Mouse (Mus musculus) kidney, postnatal 0 days (tissue): ENCODE results near the gene Reps2. TPM values are rescaled to one million over a fixed set of nuclear protein-coding genes. Genes with fewer than 3 reads are reported as not detected.

Experiments
- ATAC-seq: fragments of 200-750 bp; cut with Nextera tagmentation; replicated peaks from 2 replicates; pipeline ENCODE4 v1.8.0; 2017; ENCODE audit warnings: low read depth, moderate number of reproducible peaks, moderate TSS enrichment, moderate library complexity; ENCODE audit not compliant: low FRiP score
- DNase-seq: peaks from one replicate; pipeline ENCODE4 v3.0.0-alpha.2; 2016; ENCODE audit warnings: low spot score
- H3K27ac ChIP-seq: fragments of 300-500 bp; sonication (generic); 2 replicates; pipeline ENCODE4 v1.5.1; 2014; ENCODE audit warnings: mild to moderate bottlenecking
- H3K27me3 ChIP-seq: fragments of 300-500 bp; sonication (generic); 2 replicates; pipeline ENCODE4 v1.6.1; 2014; ENCODE audit warnings: low read length, mixed read lengths; ENCODE audit not compliant: insufficient read depth
- H3K36me3 ChIP-seq: fragments of 300-500 bp; sonication (generic); 2 replicates; pipeline ENCODE4 v1.6.1; 2014; ENCODE audit warnings: low read length, mixed read lengths; ENCODE audit not compliant: insufficient read depth
- H3K4me1 ChIP-seq: fragments of 300-500 bp; sonication (generic); replicated peaks from 2 replicates; pipeline ENCODE4 v1.6.1; 2014; ENCODE audit warnings: antibody characterized with exemption, low read length, mixed read lengths; ENCODE audit not compliant: insufficient read depth
- H3K4me2 ChIP-seq: fragments of 300-500 bp; sonication (generic); 2 replicates; pipeline ENCODE4 v1.6.1; 2014; ENCODE audit warnings: mild to moderate bottlenecking, low read length, moderate library complexity, mixed read lengths
- H3K4me3 ChIP-seq: fragments of 300-500 bp; sonication (generic); replicated peaks from 2 replicates; pipeline ENCODE4 v1.5.1; 2014; ENCODE audit warnings: low read depth, low read length
- H3K9ac ChIP-seq: fragments of 300-500 bp; sonication (generic); 2 replicates; pipeline ENCODE4 v1.6.1; 2014; ENCODE audit warnings: low read depth, low read length
- H3K9me3 ChIP-seq: fragments of 300-500 bp; sonication (generic); replicated peaks from 2 replicates; pipeline ENCODE4 v1.6.1; 2016; ENCODE audit warnings: low read length, inconsistent platforms, mixed read lengths
- CTCF ChIP-seq: IDR thresholded peaks from 2 replicates; pipeline ENCODE4 v1.5.1; 2016; ENCODE audit warnings: antibody characterized with exemption, low read depth, mild to moderate bottlenecking, moderate library complexity
- WGBS: fragments of 180-500 bp; shearing (Covaris S2); extraction: QIAGEN DNeasy Blood & Tissue Kit; methylation state at CpG from one replicate; pipeline ENCODE4 v1.1.7; 2014; 5-methylcytosine and 5-hydroxymethylcytosine counted together
- polyA plus RNA-seq: library from polyadenylated mRNA; unstranded; fragments of >200 nt; fragmentation: Nextera tagmentation; extraction: Ambion mirVana; gene quantifications from 2 replicates; pipeline ENCODE4 v1.2.1, GENCODE M21; 2015

Gene Reps2
- polyA plus RNA-seq, 1 experiment from 2014 or later, result 1.7 TPM

DNA sequence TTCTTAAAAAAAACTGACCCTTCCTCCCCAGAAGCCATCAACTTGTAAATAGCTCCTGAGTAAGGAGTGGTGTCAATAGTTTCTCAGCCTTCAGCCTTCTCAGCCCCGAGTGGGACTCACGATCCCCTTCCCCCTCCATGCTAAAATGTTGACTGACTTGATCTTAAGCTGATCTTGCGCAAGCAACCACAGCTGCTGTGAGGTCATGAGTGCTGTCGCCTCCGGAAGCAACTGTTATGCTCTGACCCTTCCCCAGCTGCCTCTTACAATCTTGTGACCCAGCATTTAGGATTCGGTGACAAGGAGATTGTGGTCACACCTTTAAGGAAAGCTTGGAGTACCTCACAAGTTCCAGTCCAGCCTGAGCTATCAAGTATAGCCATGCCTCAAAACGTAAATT is 10.1 kb upstream of the Reps2 start:
- DNase-seq (no peak), ATAC-seq (no peak)
- Histone ChIP-seq H3K27me3 (no peaks in the 10 kb centered on the region), H3K4me2 (no peak overlapping the region), H3K36me3 (no peaks in the 10 kb centered on the region), H3K9ac (no peak overlapping the region), H3K4me3 (no peak overlapping the region), H3K9me3 (no peaks in the 10 kb centered on the region), H3K4me1 (no peaks in the 10 kb centered on the region), H3K27ac (no peak overlapping the region)
- TF ChIP-seq CTCF, result no peak
- 86% methylated on average over 7 of the region's 7 CpGs for WGBS

DNA sequence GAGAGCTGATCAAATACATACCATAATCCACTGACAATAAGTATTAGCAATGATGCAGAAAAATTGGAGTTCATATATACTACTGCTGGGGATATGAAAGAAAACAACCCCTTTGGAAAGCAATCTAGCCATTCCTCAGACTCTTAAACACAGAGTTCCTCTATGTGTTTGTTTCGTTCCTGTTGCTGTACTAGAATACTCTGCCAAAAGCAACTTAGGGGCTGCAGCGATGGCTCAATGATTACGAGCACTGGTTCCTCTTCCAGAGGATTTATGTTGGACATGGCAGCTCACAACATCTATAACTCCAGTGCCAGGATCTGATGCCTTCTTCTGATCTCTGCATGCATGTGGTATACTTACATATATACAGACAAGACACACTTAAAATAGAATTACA is 9.0 kb upstream of the Reps2 start:
- Histone ChIP-seq H3K27me3 (no peaks in the 10 kb centered on the region), H3K9ac (no peak overlapping the region), H3K4me3 (no peak overlapping the region), H3K4me1 (no peaks in the 10 kb centered on the region), H3K4me2 (no peak overlapping the region), H3K27ac (no peak overlapping the region), H3K36me3 (no peaks in the 10 kb centered on the region), H3K9me3 (no peaks in the 10 kb centered on the region)
- ATAC-seq, result no peak
- no peak for DNase-seq
- no peak for TF ChIP-seq CTCF
- WGBS, result 81% methylated on average over 3 of the region's 3 CpGs

GRCm38 (mm10) chrX:162651125-162651524 is 7.7 kb upstream of the Reps2 start:
- no peaks in the 10 kb centered on the region for H3K4me1 ChIP-seq
- no peaks in the 10 kb centered on the region for H3K9me3 ChIP-seq
- H3K36me3 ChIP-seq, result no peaks in the 10 kb centered on the region
- H3K27ac ChIP-seq, result no peak overlapping the region
- no peak overlapping the region for H3K4me3 ChIP-seq
- no peak overlapping the region for H3K4me2 ChIP-seq
- DNase-seq (no peak), ATAC-seq (no peak)
- no peak overlapping the region for H3K9ac ChIP-seq
- H3K27me3 ChIP-seq, result no peaks in the 10 kb centered on the region
- TF ChIP-seq CTCF, result no peak

GRCm38 (mm10) chrX:162643789-162644092 is 292 bp upstream of the Reps2 start:
- peak overlapping the region; percentile 49 for H3K9ac ChIP-seq
- H3K36me3 ChIP-seq, result no peaks in the 10 kb centered on the region
- no peaks in the 10 kb centered on the region for H3K4me1 ChIP-seq
- no peak for ATAC-seq
- TF ChIP-seq CTCF, result no peak
- peak overlapping the region; percentile 46 for H3K4me3 ChIP-seq
- H3K9me3 ChIP-seq, result no peaks in the 10 kb centered on the region
- WGBS, result 26% methylated on average over 4 of the region's 4 CpGs
- peak overlapping the region; percentile 75 for H3K4me2 ChIP-seq
- H3K27me3 ChIP-seq, result no peaks in the 10 kb centered on the region
- DNase-seq, result no peak
- no peak overlapping the region for H3K27ac ChIP-seq

DNA sequence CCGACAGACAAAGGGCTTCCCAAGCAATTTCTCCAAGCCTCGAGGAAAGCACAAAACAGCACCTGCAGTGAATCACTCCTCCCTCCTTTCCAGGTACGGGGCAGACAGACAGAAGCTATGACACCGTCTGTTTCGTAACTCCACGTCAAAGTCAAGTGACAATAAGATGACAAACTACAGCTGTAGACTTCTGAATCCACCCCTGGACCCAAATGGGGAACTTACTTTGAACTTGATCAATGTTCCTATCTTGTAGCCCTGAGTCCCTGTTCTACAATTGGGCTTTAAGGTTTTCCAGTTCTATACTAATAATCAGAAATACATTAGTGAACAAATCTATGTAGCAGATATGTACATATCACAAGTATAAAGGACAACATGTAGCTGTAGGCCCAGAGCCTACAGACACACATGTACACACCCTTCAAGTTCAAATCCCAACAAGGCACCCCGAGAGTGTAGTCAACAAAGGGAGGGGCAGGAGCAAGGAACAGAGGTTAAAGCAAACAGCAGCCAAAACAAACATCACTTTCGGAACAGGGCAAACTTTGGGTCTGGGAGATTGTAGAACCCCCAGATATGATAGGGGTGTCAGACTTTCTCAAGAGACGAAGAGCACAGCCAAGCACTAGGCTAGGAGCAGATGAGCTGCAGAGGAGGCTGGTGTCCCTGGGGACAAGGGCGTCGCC is 903 bp downstream of the Reps2 start:
- H3K9me3 ChIP-seq, result no peaks in the 10 kb centered on the region
- ATAC-seq (no peak), DNase-seq (no peak)
- TF ChIP-seq CTCF, result no peak
- no peaks in the 10 kb centered on the region for H3K4me1 ChIP-seq
- WGBS, result 51% methylated on average over 11 of the region's 11 CpGs
- H3K36me3 ChIP-seq, result no peaks in the 10 kb centered on the region
- H3K27ac ChIP-seq, result no peak overlapping the region
- peak overlapping the region; percentile 75 for H3K4me2 ChIP-seq
- peak overlapping the region; percentile 46 for H3K4me3 ChIP-seq
- no peak overlapping the region for H3K9ac ChIP-seq
- H3K27me3 ChIP-seq, result no peaks in the 10 kb centered on the region

DNA sequence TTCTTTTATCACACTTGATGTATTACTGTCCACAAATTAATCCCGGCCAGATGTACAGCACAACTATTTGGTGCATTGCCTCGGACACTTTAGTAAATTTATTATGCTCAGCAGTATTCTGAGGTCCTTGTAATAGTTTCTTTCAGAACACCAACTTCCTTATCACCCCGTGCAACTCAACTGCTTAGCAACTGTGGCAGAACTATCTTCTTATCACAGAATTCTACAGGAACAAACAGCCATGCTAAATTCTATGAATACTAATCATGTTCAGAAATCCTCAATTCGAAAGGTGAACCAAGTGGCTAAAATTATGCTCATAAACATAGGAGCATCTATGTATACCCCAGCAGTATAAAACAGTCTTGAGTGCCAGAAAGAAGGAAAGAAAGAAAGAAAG is 1.7 kb downstream of the Reps2 start:
- Histone ChIP-seq H3K4me1 (no peaks in the 10 kb centered on the region), H3K9ac (no peak overlapping the region), H3K27ac (no peak overlapping the region), H3K9me3 (no peaks in the 10 kb centered on the region), H3K36me3 (no peaks in the 10 kb centered on the region), H3K4me3 (no peak overlapping the region), H3K27me3 (no peaks in the 10 kb centered on the region), H3K4me2 (no peak overlapping the region)
- WGBS, result 63% methylated on average over 4 of the region's 4 CpGs
- ATAC-seq, result no peak
- no peak for DNase-seq
- no peak for TF ChIP-seq CTCF

DNA sequence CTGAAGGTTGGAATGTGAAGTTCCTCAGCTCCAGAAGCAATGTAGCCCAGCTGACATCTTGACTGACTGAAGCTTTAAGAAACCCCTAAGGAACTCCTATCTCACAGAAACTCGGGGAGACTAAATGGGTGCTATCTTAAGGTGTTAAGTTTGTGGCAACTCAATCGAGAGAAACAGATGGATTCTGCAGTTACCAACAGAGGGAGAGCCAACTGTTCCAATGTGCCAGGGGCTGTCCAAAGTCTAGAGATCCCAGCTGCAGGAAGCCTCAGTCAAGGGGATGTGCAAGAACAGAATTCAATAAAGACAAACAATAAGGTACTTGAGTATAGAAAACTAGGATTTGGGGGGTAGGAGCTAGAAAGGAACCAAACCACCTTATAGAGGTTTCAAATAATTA is 8.3 kb downstream of the Reps2 start:
- DNase-seq (no peak), ATAC-seq (no peak)
- Histone ChIP-seq H3K27me3 (no peaks in the 10 kb centered on the region), H3K4me3 (no peak overlapping the region), H3K9me3 (no peaks in the 10 kb centered on the region), H3K4me2 (no peak overlapping the region), H3K27ac (no peak overlapping the region), H3K9ac (no peak overlapping the region), H3K4me1 (no peaks in the 10 kb centered on the region), H3K36me3 (no peaks in the 10 kb centered on the region)
- TF ChIP-seq CTCF, result no peak
- WGBS, result 33% methylated on average over 2 of the region's 2 CpGs
